Mouse (Mus musculus): ENCODE data around the gene Nop10.

Nop10 gene

DNA sequence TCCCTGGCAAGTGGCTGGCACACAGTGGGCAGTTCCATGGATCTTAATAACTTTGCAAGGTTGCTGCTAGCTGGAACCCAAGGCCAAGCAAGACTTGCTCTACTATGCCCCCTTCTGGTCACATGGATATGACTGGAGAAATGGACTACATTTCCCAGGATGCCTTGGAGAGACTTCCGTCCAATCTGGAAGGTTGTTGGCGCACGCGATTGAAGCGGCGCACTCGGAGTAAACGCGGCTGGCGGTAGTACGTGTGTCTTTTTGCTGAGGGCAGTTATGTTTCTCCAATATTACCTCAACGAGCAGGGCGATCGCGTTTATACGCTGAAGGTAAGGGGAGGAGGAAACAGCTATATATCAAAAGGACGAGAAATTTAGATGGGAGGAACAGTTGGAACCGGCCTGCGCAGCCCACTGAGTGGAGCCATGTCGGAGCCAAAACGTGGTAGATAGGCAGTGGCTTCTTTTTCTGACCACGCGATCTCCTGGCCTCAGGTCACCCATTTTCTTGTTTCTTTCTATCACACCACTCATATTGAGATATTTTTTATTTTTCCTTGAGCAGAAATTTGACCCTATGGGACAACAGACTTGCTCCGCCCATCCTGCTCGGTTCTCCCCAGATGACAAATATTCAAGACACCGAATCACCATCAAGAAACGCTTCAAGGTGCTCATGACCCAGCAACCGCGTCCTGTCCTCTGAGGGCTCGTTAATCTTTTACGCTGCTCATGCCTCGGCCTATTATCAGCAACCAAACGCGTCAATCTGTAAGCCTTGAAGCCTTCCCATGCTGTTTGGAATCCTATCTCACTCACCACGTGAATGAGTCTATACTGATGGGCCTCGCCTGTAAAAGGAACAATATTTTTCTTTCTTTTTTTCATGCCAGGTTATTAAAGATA, at the start of gene Nop10:
TSS of gene Nop10 (plus strand) at position 179 of the 906 bp plus-strand sequence.
- DNase-seq (ENCODE audit: low read depth, low spot score), result peak; percentile 89

- no peak for DNase-seq (ENCODE audit: low read depth, low spot score)
These were observed 45.7 kb upstream of the Nop10 start for GRCm38 (mm10) chr2:112215977-112216376.

DNA sequence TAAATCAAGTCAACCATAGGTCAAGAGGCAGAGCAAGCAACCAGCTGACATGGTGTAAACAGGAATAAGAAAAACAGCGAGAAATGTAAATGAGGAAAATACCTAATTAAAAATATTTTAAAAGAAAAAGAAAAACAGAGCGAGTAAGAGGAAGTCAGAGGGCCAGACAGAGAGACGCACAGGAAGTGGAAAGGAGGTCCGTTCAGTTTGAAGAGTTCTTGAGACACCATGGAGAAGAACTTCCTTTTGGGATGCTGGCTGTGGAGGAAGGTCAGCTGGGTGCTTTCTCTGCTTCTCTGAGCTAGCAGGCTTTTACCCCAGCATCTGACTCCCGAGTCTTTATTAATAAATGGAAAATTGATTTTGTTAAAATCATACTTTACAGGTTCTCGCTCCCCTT, 44.1 kb upstream of the Nop10 start:
- no peak for DNase-seq (ENCODE audit: low read depth, low spot score)

DNA sequence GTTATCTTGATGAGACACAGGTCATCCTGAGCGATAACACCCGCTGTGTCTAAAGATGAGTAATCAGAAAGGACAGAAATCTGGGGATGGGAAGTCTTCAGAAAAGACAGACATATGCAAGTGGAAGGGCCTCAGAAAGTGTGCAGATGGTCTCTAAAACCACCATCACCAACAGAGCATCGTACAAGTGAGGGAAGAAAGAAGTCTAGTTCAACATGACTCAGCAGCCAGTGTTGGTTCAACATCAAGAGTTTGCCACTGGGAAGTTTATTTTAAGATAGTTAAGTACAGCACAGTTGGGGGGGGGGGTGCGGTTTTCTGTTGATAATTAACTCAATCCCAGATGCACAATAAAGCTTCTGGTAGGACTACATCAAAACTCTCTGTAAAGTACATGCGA, 40.8 kb upstream of the Nop10 start:
- DNase-seq (ENCODE audit: low read depth, low spot score), result no peak

DNA sequence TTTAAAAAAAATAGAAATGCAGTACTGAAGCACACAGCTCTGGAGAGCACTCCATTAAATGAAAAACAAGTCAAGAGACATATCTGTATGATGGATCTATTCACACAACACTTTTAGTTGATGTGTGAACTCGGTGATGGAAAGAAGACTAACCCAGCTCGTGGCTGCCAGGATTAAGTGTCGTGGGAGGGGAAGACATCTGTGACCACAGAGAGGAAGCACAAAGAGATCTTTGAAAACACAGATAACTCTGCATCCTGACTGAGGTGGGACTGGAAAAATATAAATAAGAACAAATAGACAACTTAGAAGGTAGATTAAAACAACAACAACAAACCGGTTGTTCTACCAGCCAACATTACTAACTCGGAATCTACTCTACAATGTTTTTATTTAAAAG, 39.1 kb upstream of the Nop10 start:
- DNase-seq (ENCODE audit: low read depth, low spot score), result no peak

DNA sequence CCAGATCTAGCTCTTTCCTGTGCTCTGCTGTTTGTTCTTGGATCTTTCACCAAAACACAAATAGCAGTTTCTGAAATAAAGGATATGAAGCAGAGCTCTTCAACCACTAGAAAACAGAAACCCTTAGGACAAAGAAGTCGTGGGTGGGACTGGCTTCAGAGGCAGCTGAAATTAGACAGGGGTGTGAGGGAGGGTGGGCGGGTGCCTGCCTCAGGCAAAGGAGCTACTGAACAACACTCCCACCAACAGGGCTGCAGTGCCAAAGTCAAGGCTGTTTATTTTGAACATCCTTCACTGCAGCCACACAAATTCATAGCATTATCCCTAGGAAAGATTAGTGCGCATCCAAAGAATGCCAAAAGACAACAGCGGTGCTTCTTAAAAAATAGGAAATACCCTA, 37.4 kb upstream of the Nop10 start:
- peak; percentile 80 for DNase-seq (ENCODE audit: low read depth, low spot score)

DNA sequence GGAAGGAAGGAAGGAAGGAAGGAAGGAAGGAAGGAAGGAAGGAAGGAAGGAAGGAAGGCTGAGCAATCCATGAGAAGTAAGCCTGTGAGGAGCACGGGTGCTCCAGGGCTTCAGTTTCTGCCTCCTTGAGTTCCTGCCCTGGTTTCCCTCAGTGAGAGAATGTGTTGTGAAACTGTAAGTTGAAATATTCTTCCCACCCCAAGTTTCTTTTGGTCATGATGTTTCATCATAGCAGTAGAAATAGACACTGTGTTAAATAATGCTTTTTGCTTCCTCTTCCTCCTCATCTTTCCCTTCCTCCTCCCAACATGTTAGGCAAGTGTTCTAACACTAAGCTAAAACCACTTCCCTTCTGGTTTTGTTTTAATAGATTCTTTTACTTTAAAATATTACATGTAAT, 29.1 kb upstream of the Nop10 start:
- no peak for DNase-seq (ENCODE audit: low read depth, low spot score)

GRCm38 (mm10) chr2:112236620-112237019, 25.1 kb upstream of the Nop10 start:
- DNase-seq (ENCODE audit: low read depth, low spot score), result no peak

DNA sequence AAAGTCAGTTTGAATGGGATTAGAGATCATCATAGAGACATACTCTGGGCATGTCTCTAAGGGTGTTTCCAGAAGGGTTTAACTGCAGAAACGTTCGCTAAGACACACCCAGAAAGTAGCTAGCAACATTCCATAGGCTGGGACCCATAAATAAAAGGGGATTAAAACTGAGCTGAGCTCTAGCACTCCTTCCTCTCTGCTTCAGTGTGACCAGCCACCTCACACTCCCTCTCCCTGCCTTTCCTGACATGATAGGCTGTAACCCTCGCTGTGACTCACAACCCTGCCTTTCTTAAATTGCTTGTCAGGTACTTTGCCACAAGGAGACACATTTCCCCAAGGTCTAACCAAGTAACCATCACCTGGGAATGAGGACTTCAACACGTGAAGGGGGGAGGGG, 23.7 kb upstream of the Nop10 start:
- DNase-seq (ENCODE audit: low read depth, low spot score), result no peak

DNA sequence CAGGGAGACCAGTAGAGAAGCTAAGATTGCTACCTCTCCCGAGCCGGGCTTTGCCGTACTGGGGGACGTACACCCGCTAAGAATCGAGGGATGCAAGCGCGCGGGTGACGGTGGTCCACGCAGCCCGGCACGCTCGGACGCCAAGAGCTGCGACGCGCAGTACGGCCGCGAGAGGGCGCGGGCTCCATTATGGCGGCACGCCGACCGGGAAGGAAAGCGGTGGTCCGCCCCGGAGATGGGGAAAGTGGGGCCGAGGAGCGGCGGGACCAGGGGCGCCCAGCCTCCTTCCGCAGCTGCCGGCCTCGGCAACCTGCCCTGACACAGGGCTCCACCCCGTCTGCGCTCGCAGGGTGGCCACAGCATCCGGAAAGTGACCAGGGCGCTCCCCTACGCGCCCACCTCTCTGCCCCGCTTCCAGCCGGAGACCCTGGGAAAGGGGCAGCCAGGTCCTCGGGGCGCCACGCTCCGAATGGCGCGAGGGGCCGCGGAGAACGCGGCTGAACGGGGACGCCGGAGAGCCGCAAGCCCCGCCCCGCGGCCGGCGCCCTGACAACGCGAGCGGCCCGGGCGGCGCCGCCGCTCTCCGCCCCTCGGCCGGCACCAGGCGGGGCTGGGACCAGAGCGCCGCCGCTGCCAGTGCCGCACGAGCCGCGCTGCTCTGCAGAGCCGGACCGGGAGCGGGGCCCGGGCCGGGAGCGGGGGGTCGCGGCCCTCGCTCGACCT, 22.4 kb upstream of the Nop10 start, which contains the start of gene Lpcat4:
TSS of gene Lpcat4 (plus strand) at position 257 of the 723 bp plus-strand sequence.
- DNase-seq (ENCODE audit: low read depth, low spot score), result no peak

- no peak for DNase-seq (ENCODE audit: low read depth, low spot score)
These were observed 21.6 kb upstream of the Nop10 start for GRCm38 (mm10) chr2:112239935-112240721.

DNA sequence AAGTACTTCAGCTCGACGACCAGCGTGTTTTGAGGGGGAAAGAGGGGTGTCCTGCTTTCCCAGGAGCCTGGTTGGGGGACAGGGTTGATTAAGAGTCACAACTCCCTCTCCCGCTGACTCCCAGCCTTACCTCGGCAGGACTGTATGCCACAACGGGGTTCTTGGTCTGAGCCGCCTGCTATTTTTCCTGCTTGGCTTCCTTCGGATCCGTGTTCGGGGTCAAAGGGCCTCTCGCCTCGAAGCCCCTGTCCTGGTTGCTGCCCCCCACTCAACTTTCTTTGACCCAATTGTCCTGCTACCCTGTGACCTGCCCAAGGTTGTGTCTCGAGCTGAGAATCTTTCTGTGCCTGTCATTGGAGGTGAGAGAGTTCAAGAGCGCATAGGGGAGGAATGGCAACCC, 19.9 kb upstream of the Nop10 start:
- no peak for DNase-seq (ENCODE audit: low read depth, low spot score)

DNA sequence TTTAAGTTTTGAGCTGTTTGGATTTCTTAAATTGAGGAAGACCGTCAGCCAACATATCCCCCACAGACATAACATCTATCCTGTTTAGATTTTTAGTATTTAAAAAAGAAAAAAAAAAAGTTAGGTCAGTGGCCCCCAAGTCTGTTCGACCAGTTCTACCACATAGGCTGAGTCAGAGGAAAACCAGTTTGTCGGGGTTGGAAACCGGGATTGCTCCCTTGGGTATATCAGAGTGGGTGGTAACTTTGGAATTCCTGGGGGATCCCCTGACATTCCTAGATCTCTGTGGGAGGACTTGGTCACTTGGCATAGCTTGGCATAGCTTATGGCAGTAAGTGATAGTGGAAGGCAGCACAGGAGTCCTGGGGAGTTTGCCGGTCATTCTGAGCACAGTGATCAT, 16.4 kb upstream of the Nop10 start:
- no peak for DNase-seq (ENCODE audit: low read depth, low spot score)

GRCm38 (mm10) chr2:112246193-112246592, 15.5 kb upstream of the Nop10 start:
- DNase-seq (ENCODE audit: low read depth, low spot score), result no peak

DNA sequence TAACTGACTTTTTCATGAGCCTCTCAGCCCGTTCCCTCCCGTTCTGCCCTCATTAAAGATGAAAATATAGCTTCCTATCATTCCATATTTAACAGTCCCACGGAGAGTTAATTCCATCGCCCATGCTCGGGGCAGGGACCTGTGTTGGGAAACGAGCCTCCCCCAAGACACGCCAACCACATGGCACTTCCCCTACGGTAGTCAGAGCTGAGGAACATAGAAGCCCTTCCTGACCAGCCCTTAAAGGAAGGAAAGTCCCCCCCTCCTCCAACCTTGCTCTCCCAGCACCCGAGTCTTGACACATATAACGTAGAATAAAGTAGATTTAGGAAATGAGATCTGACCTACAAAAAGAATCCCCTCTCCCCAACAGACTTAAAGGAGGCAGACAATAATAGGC, 14.4 kb upstream of the Nop10 start:
- no peak for DNase-seq (ENCODE audit: low read depth, low spot score)

- DNase-seq (ENCODE audit: low read depth, low spot score), result peak; percentile 86
These were observed 11.8 kb upstream of the Nop10 start for GRCm38 (mm10) chr2:112249780-112250453.

DNA sequence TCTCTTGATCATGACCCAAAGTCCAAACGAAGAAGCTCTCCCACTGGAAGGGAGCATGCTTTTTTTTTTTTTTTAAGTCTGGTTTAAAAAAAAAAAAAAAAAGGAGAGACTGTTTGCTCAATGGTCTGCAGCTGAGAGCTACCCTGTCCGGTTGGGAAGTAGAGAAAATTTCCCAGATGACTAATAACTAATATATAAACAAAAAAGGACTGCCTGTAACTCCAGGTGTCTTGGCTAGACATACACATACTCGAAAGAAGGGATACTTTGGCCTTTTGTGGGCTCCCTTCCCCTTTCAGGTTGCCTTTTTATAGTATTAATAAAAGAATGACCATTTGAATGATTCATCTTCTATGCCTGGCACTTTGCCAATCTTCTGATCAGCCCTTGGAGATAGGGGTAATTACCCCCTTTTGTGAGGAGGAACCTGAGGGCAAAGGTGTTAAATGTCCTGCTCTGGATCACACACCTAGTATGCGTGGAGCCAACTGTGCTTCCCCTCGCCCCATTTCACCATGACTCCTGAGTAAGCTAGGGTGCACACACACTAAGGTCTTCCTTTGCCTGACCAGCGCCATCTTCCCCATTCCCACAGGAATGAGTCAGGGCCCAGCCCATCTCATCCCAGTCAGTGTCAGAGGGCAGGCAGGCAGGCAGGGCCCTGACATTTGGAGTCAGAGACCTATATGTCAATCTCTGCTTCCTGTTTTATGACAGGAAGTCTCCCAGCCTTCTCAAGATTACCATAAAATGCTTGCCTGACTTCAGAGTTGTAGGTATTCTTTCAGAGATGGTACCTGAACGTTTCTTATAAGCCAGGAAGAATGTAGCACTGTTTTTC, 6.8 kb upstream of the Nop10 start:
- no peak for DNase-seq (ENCODE audit: low read depth, low spot score)

- no peak for DNase-seq (ENCODE audit: low read depth, low spot score)
These were observed 2.3 kb upstream of the Nop10 start, which contains the start of gene Nutm1 for GRCm38 (mm10) chr2:112259241-112259962. TSS of gene Nutm1 (minus strand) at chr2:112259291.

GRCm38 (mm10) chr2:112262779-112263295, 1.1 kb downstream of the Nop10 start:
- no peak for DNase-seq (ENCODE audit: low read depth, low spot score)

DNA sequence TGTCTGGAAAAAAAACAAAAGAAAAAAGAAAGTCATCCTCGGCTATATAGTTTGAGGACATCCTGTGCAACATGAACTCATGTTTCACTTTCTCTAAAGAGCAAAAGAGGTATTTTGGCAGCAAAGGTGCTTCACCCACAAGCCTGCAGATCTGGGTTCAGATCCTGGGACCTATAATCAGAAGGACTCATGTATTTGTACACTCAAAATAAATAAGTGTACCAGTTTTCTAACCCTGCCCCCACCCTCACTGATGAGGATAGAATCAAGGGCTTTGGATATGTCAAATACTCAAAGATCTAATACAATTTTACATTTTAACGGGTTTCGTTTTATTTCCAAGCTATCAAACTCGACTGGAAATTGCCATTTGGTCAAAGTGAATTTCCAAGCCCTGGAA, 2.6 kb downstream of the Nop10 start:
- no peak for DNase-seq (ENCODE audit: low read depth, low spot score)

Data from telencephalon, adult 2 months (tissue).